ENCODE assay signal across 18 mouse cellular contexts in the genomic region with DNA sequence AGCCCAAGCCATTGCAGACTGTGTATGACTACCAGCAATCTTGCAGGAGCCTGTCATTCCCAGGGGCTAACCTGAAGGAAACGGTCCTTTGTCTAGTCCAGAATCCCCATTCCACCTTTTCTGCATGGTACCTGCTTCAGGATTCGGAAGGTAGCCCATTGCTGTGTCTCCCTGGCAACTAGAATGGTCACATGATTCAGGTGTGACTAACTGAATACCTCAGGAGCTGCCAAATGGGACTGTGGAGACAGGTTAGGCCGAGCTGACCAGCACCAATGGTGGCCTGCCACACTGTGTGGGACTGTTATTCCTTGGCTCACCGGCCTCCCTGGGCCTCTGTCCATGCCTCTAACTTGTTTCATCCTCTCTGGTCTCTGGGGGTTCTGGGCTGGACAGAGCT. TPM values are rescaled to one million over a fixed set of nuclear protein-coding genes. Genes with fewer than 3 reads are reported as not detected.
DNase-seq lines count a peak whose midpoint lies in the region; ATAC-seq and TF ChIP-seq lines count a peak whose summit lies in the region.
"Had no signal": no experiment of that assay in that cellular context is flagged by ENCODE, and none has a peak within 500 bp of the region (broad histone marks: within the 10 kb centered on the region; RNA-seq: fewer than 3 reads in every experiment).

No protein-coding gene starts in this region.

- no peak overlapping the region for H3K4me2 ChIP-seq in kidney, embryonic 16.5 days (replicated peaks; ENCODE audit: low read depth, low read length)
- no peak overlapping the region for H3K4me2 ChIP-seq in kidney, embryonic 14.5 days (replicated peaks; ENCODE audit: low read depth, low read length)
- no peak overlapping the region for H3K4me2 ChIP-seq in lung, embryonic 14.5 days
- H3K4me2 ChIP-seq in midbrain, embryonic 11.5 days, result no peak overlapping the region
- H3K4me2 ChIP-seq: embryonic facial prominence, embryonic 13.5 days; forebrain, embryonic 13.5 days; heart, embryonic 13.5 days; hindbrain, embryonic 12.5 days had no signal

- no peak overlapping the region for H3K4me3 ChIP-seq in kidney, embryonic 16.5 days (ENCODE audit: low read length)
- H3K4me3 ChIP-seq in kidney, embryonic 14.5 days (ENCODE audit: low read length), result no peak overlapping the region
- H3K4me3 ChIP-seq in lung, embryonic 14.5 days (ENCODE audit: low read depth, low read length), result no peak overlapping the region
- no peak overlapping the region for H3K4me3 ChIP-seq in midbrain, embryonic 10.5 days
- no peak overlapping the region for H3K4me3 ChIP-seq in midbrain, embryonic 11.5 days (ENCODE audit: low read depth, low read length)
- H3K4me3 ChIP-seq: embryonic facial prominence, embryonic 13.5 days; forebrain, embryonic 13.5 days; heart, embryonic 13.5 days; hindbrain, embryonic 12.5 days had no signal

- H3K9me3 ChIP-seq in kidney, embryonic 16.5 days (ENCODE audit: low read length), result no peaks in the 10 kb centered on the region
- no peaks in the 10 kb centered on the region for H3K9me3 ChIP-seq in kidney, embryonic 14.5 days (ENCODE audit: control insufficient read depth, low read length)
- no peaks in the 10 kb centered on the region for H3K9me3 ChIP-seq in lung, embryonic 14.5 days (ENCODE audit: low read depth, low read length)
- no peaks in the 10 kb centered on the region for H3K9me3 ChIP-seq in midbrain, embryonic 10.5 days (replicated peaks)
- no peaks in the 10 kb centered on the region for H3K9me3 ChIP-seq in midbrain, embryonic 11.5 days (ENCODE audit: control insufficient read depth, low read length)
- H3K9me3 ChIP-seq: embryonic facial prominence, embryonic 13.5 days; forebrain, embryonic 13.5 days; heart, embryonic 13.5 days; hindbrain, embryonic 12.5 days had no signal

- H3K27ac ChIP-seq in kidney, embryonic 16.5 days (ENCODE audit: low read length), result no peak overlapping the region
- no peak overlapping the region for H3K27ac ChIP-seq in kidney, embryonic 14.5 days (ENCODE audit: low read depth, low read length)
- H3K27ac ChIP-seq in lung, embryonic 14.5 days (ENCODE audit: low read depth), result peak overlapping the region; percentile 86; the same call in 1 of the 2 replicates
- 0 out of 2 replicates have a peak overlapping the region, but pooled peaks have one; percentile 29 for H3K27ac ChIP-seq in midbrain, embryonic 10.5 days (replicated peaks)
- no peak overlapping the region for H3K27ac ChIP-seq in midbrain, embryonic 11.5 days (ENCODE audit: low read depth, low read length)
- H3K27ac ChIP-seq: embryonic facial prominence, embryonic 13.5 days; forebrain, embryonic 13.5 days; heart, embryonic 13.5 days; hindbrain, embryonic 12.5 days had no signal

- peaks cover 3% of the 10 kb centered on the region; the same call in 1 of the 2 replicates for H3K27me3 ChIP-seq in kidney, embryonic 16.5 days (ENCODE audit: insufficient read depth, low read length)
- H3K27me3 ChIP-seq in kidney, embryonic 14.5 days (ENCODE audit: control insufficient read depth, insufficient read depth, low read length), result no peaks in the 10 kb centered on the region; the same call in 1 of the 2 replicates
- H3K27me3 ChIP-seq in lung, embryonic 14.5 days (ENCODE audit: insufficient read depth, low read length), result no peaks in the 10 kb centered on the region
- no peaks in the 10 kb centered on the region for H3K27me3 ChIP-seq in midbrain, embryonic 10.5 days (ENCODE audit: low read depth, poor library complexity, severe bottlenecking)
- H3K27me3 ChIP-seq in midbrain, embryonic 11.5 days (ENCODE audit: control insufficient read depth, insufficient read depth, low read length), result no peaks in the 10 kb centered on the region
- H3K27me3 ChIP-seq: forebrain, embryonic 13.5 days had no signal

- H3K4me1 ChIP-seq in kidney, embryonic 16.5 days (ENCODE audit: insufficient read depth, low read length), result no peaks in the 10 kb centered on the region
- no peaks in the 10 kb centered on the region for H3K4me1 ChIP-seq in kidney, embryonic 14.5 days (ENCODE audit: control insufficient read depth, insufficient read depth, low read length)
- no peaks in the 10 kb centered on the region; the same call in 1 of the 2 replicates for H3K4me1 ChIP-seq in lung, embryonic 14.5 days (ENCODE audit: insufficient read depth)
- peaks cover 13% of the 10 kb centered on the region for H3K4me1 ChIP-seq in midbrain, embryonic 10.5 days
- no peaks in the 10 kb centered on the region; the same call in 1 of the 2 replicates for H3K4me1 ChIP-seq in midbrain, embryonic 11.5 days (ENCODE audit: control insufficient read depth, insufficient read depth, low read length)
- H3K4me1 ChIP-seq: embryonic facial prominence, embryonic 13.5 days; forebrain, embryonic 13.5 days; hindbrain, embryonic 12.5 days had no signal

- TF ChIP-seq CTCF in lung, embryonic 14.5 days (IDR thresholded peaks at IDR 0.05; ENCODE audit: low read depth), result no peak

- 83% methylated on average over 4 of the region's 4 CpGs for WGBS in kidney, embryonic 16.5 days
- 72% methylated on average over 4 of the region's 4 CpGs for WGBS in kidney, embryonic 14.5 days
- 76% methylated on average over 4 of the region's 4 CpGs for WGBS in lung, embryonic 14.5 days
- 83% methylated on average over 4 of the region's 4 CpGs for WGBS in midbrain, embryonic 10.5 days
- 84% methylated on average over 4 of the region's 4 CpGs for WGBS in midbrain, embryonic 11.5 days

- no peak overlapping the region for H3K9ac ChIP-seq in kidney, embryonic 16.5 days (replicated peaks; ENCODE audit: low read length)
- no peak overlapping the region for H3K9ac ChIP-seq in kidney, embryonic 14.5 days (ENCODE audit: low read depth, low read length)
- no peak overlapping the region for H3K9ac ChIP-seq in lung, embryonic 14.5 days
- H3K9ac ChIP-seq in midbrain, embryonic 11.5 days (ENCODE audit: low read length), result no peak overlapping the region
- H3K9ac ChIP-seq: embryonic facial prominence, embryonic 13.5 days; forebrain, embryonic 13.5 days; forebrain, postnatal 0 days; heart, embryonic 13.5 days; hindbrain, embryonic 12.5 days had no signal

- DNase-seq in lung, embryonic 14.5 days, result no peak
- DNase-seq in lung, postnatal 25 days (ENCODE audit: low spot score), result no peak
- DNase-seq in midbrain, embryonic 10.5 days (ENCODE audit: low spot score), result no peak
- DNase-seq in midbrain, embryonic 11.5 days (ENCODE audit: low spot score, missing footprints), result no peak
- DNase-seq: adrenal gland, adult 2 months; adrenal gland, postnatal 25 days; cerebellum, adult 18-20 months; cerebellum, adult 9-11 months; cerebellum, postnatal 36 days; forebrain, postnatal 0 days; gastrocnemius, postnatal 14 days; heart, postnatal 36 days had no signal

- ATAC-seq in kidney, embryonic 16.5 days (ENCODE audit: low FRiP score, low TSS enrichment), result 0 out of 2 replicates have a peak, but pooled peaks have one; percentile 34
- no peak for ATAC-seq in kidney, embryonic 14.5 days (ENCODE audit: low FRiP score, low TSS enrichment)
- no peak for ATAC-seq in lung, embryonic 14.5 days (ENCODE audit: insufficient read depth)
- no peak for ATAC-seq in midbrain, embryonic 11.5 days (ENCODE audit: low FRiP score)
- ATAC-seq: forebrain, embryonic 13.5 days; forebrain, postnatal 0 days had no signal

- no peaks in the 10 kb centered on the region for H3K36me3 ChIP-seq in kidney, embryonic 16.5 days (ENCODE audit: insufficient read depth, low read length)
- H3K36me3 ChIP-seq in kidney, embryonic 14.5 days (ENCODE audit: control insufficient read depth, insufficient read depth, low read length), result no peaks in the 10 kb centered on the region
- no peaks in the 10 kb centered on the region for H3K36me3 ChIP-seq in lung, embryonic 14.5 days (ENCODE audit: insufficient read depth)
- H3K36me3 ChIP-seq in midbrain, embryonic 10.5 days, result no peaks in the 10 kb centered on the region
- H3K36me3 ChIP-seq in midbrain, embryonic 11.5 days (ENCODE audit: control insufficient read depth, insufficient read depth, low read length), result no peaks in the 10 kb centered on the region
- H3K36me3 ChIP-seq: embryonic facial prominence, embryonic 13.5 days; heart, embryonic 13.5 days; hindbrain, embryonic 12.5 days had no signal

RNA-seq across cellular contexts. Expression of gene Ano1, which starts 5.3 kb away (rescaled TPM):
- 53.6 and 56.5 TPM in 2 replicates for polyA plus RNA-seq in kidney, embryonic 16.5 days (2015; fragmentation: Nextera tagmentation; extraction: Ambion mirVana)
- 24.7 and 48.8 TPM in 2 replicates for polyA plus RNA-seq in kidney, embryonic 14.5 days (2014; fragmentation: Nextera tagmentation; extraction: Ambion mirVana)
- 64.8 and 71.5 TPM in 2 replicates for polyA plus RNA-seq in lung, embryonic 14.5 days (2014; fragmentation: Nextera tagmentation; extraction: Ambion mirVana)
- 29.4 and 41.5 TPM in 2 replicates for polyA plus RNA-seq in midbrain, embryonic 10.5 days (2016; fragmentation: Nextera tagmentation; extraction: Ambion mirVana)
- polyA plus RNA-seq in midbrain, embryonic 11.5 days (2014; fragmentation: Nextera tagmentation; extraction: Ambion mirVana), result 22.8 and 26.0 TPM in 2 replicates

Comparison
In these comparisons a context has a peak if more than half of its experiments do, and no peak if none do; other contexts are left out.
1. H3K27ac ChIP-seq: peak in lung, embryonic 14.5 days (single experiment) and midbrain, embryonic 10.5 days (single experiment); none in kidney, embryonic 16.5 days (single experiment), kidney, embryonic 14.5 days (single experiment) and midbrain, embryonic 11.5 days (single experiment).